Mouse (Mus musculus) intestine, embryonic 15.5 days (tissue): ENCODE data around the gene Hivep3. TPM values are rescaled to one million over a fixed set of nuclear protein-coding genes. Genes with fewer than 3 reads are reported as not detected.

Source experiments
- ATAC-seq: fragments of 200-750 bp; cut with Nextera tagmentation; 2 replicates; pipeline ENCODE4 v1.8.0; 2017; ENCODE audit warnings: moderate TSS enrichment, moderate library complexity
- H3K27ac ChIP-seq: fragments of 300-500 bp; sonication (generic); 2 replicates; pipeline ENCODE4 v1.5.1; 2015; ENCODE audit warnings: mild to moderate bottlenecking, inconsistent platforms
- H3K27me3 ChIP-seq: fragments of 300-500 bp; sonication (generic); replicated peaks from 2 replicates; pipeline ENCODE4 v1.6.1; 2015; ENCODE audit warnings: inconsistent platforms
- H3K36me3 ChIP-seq: fragments of 300-500 bp; sonication (generic); 2 replicates; pipeline ENCODE4 v1.6.1; 2015; ENCODE audit warnings: inconsistent platforms
- H3K4me1 ChIP-seq: fragments of 300-500 bp; sonication (generic); replicated peaks from 2 replicates; pipeline ENCODE4 v1.6.1; 2015; ENCODE audit warnings: inconsistent platforms
- H3K4me2 ChIP-seq: fragments of 300-500 bp; sonication (generic); replicated peaks from 2 replicates; pipeline ENCODE4 v1.6.1; 2015; ENCODE audit warnings: mild to moderate bottlenecking, inconsistent platforms
- H3K4me3 ChIP-seq: fragments of 300-500 bp; sonication (generic); replicated peaks from 2 replicates; pipeline ENCODE4 v1.5.1; 2015; ENCODE audit warnings: inconsistent platforms
- H3K9ac ChIP-seq: fragments of 300-500 bp; sonication (generic); 2 replicates; pipeline ENCODE4 v1.6.1; 2015; ENCODE audit warnings: inconsistent platforms
- H3K9me3 ChIP-seq: fragments of 300-500 bp; sonication (generic); 2 replicates; pipeline ENCODE4 v1.6.1; 2016; ENCODE audit warnings: inconsistent platforms
- WGBS: fragments of 180-500 bp; shearing (Covaris S2); methylation state at CpG from one replicate; pipeline ENCODE4 v1.1.7; 2015; 5-methylcytosine and 5-hydroxymethylcytosine counted together
- polyA plus RNA-seq: library from polyadenylated mRNA; unstranded; fragments of >200 nt; fragmentation: Nextera tagmentation; extraction: Ambion mirVana; gene quantifications from 2 replicates; pipeline ENCODE4 v1.2.1, GENCODE M21; 2015

Gene Hivep3
- polyA plus RNA-seq, 1 experiment from 2014 or later: 5.0 TPM

- H3K27ac ChIP-seq: no peak overlapping the region
- no peak for ATAC-seq
These were observed 398.0 kb downstream of the Hivep3 start for GRCm38 (mm10) chr4:120131441-120132220.

GRCm38 (mm10) chr4:120134223-120134622 is 400.6 kb downstream of the Hivep3 start:
- Histone ChIP-seq H3K4me3 (no peak overlapping the region), H3K9me3 (no peaks in the 10 kb centered on the region), H3K4me2 (no peak overlapping the region), H3K36me3 (no peaks in the 10 kb centered on the region), H3K9ac (no peak overlapping the region), H3K27ac (no peak overlapping the region), H3K27me3 (no peaks in the 10 kb centered on the region), H3K4me1 (no peaks in the 10 kb centered on the region)
- 87% methylated on average over 6 of the region's 6 CpGs for WGBS
- no peak for ATAC-seq

More at GRCm38 (mm10) chr4:120131441-120132220, 398.0 kb downstream of the Hivep3 start:
- H3K36me3 ChIP-seq: no peaks in the 10 kb centered on the region
- 80% methylated on average over 24 of the region's 24 CpGs for WGBS
- H3K4me1 ChIP-seq: no peaks in the 10 kb centered on the region
- H3K27me3 ChIP-seq: no peaks in the 10 kb centered on the region
- H3K4me3 ChIP-seq: no peak overlapping the region
- no peak overlapping the region for H3K4me2 ChIP-seq
- H3K9ac ChIP-seq: peak overlapping the region; percentile 3; the same call in 1 of the 2 replicates
- H3K9me3 ChIP-seq: no peaks in the 10 kb centered on the region

GRCm38 (mm10) chr4:120141810-120142209 is 408.2 kb downstream of the Hivep3 start:
- ATAC-seq: no peak; the same call in 1 of the 2 replicates
- no peak overlapping the region for H3K4me3 ChIP-seq
- WGBS: 76% methylated on average over 1 of the region's 1 CpGs
- no peaks in the 10 kb centered on the region for H3K9me3 ChIP-seq
- H3K4me2 ChIP-seq: no peak overlapping the region
- H3K36me3 ChIP-seq: no peaks in the 10 kb centered on the region
- no peak overlapping the region for H3K9ac ChIP-seq
- no peaks in the 10 kb centered on the region for H3K27me3 ChIP-seq
- no peaks in the 10 kb centered on the region; the same call in 1 of the 2 replicates for H3K4me1 ChIP-seq
- H3K27ac ChIP-seq: no peak overlapping the region

GRCm38 (mm10) chr4:120142905-120143304 is 409.3 kb downstream of the Hivep3 start:
- Histone ChIP-seq H3K27me3 (no peaks in the 10 kb centered on the region), H3K4me1 (no peaks in the 10 kb centered on the region; the same call in 1 of the 2 replicates), H3K27ac (no peak overlapping the region), H3K4me3 (no peak overlapping the region), H3K36me3 (no peaks in the 10 kb centered on the region), H3K9ac (no peak overlapping the region), H3K9me3 (no peaks in the 10 kb centered on the region), H3K4me2 (no peak overlapping the region)
- ATAC-seq: no peak
- 85% methylated on average over 9 of the region's 9 CpGs for WGBS

- Histone ChIP-seq H3K27me3 (no peaks in the 10 kb centered on the region), H3K4me1 (peaks cover 12% of the 10 kb centered on the region), H3K4me3 (no peak overlapping the region), H3K36me3 (no peaks in the 10 kb centered on the region), H3K4me2 (no peak overlapping the region), H3K9ac (no peak overlapping the region), H3K9me3 (no peaks in the 10 kb centered on the region), H3K27ac (no peak overlapping the region)
- WGBS: 72% methylated on average over 5 of the region's 5 CpGs
- ATAC-seq: no peak
These were observed 410.8 kb downstream of the Hivep3 start for GRCm38 (mm10) chr4:120144343-120144742.

- H3K4me2 ChIP-seq: no peak overlapping the region
- peaks cover 15% of the 10 kb centered on the region for H3K4me1 ChIP-seq
- H3K9me3 ChIP-seq: no peaks in the 10 kb centered on the region
- no peaks in the 10 kb centered on the region for H3K27me3 ChIP-seq
- no peak overlapping the region for H3K27ac ChIP-seq
- no peaks in the 10 kb centered on the region for H3K36me3 ChIP-seq
- H3K4me3 ChIP-seq: no peak overlapping the region
- H3K9ac ChIP-seq: no peak overlapping the region
- no peak for ATAC-seq
- WGBS: 57% methylated on average over 8 of the region's 8 CpGs
These were observed 412.3 kb downstream of the Hivep3 start for GRCm38 (mm10) chr4:120145931-120146330.

GRCm38 (mm10) chr4:120148291-120149141 is 414.9 kb downstream of the Hivep3 start:
- no peaks in the 10 kb centered on the region for H3K36me3 ChIP-seq
- 0 out of 2 replicates have a peak overlapping the region, but pooled peaks have one; percentile 4 for H3K9ac ChIP-seq
- H3K4me2 ChIP-seq: peak overlapping the region; percentile 65
- H3K4me3 ChIP-seq: peak overlapping the region; percentile 16; the same call in 1 of the 2 replicates
- WGBS: 4% methylated on average over 45 of the region's 45 CpGs
- H3K9me3 ChIP-seq: no peaks in the 10 kb centered on the region
- no peaks in the 10 kb centered on the region for H3K27me3 ChIP-seq
- peak; percentile 90 for ATAC-seq
- peaks cover 15% of the 10 kb centered on the region for H3K4me1 ChIP-seq
- H3K27ac ChIP-seq: peak overlapping the region; percentile 13; the same call in 1 of the 2 replicates

GRCm38 (mm10) chr4:120149142-120149524 is 415.5 kb downstream of the Hivep3 start:
- Histone ChIP-seq H3K4me2 (peak overlapping the region; percentile 65), H3K9me3 (no peaks in the 10 kb centered on the region), H3K9ac (0 out of 2 replicates have a peak overlapping the region, but pooled peaks have one; percentile 4), H3K36me3 (no peaks in the 10 kb centered on the region), H3K27ac (peak overlapping the region; percentile 13; the same call in 1 of the 2 replicates), H3K4me3 (no peak overlapping the region; the same call in 1 of the 2 replicates), H3K27me3 (no peaks in the 10 kb centered on the region), H3K4me1 (peaks cover 15% of the 10 kb centered on the region)
- ATAC-seq: peak; percentile 44
- 55% methylated on average over 3 of the region's 3 CpGs for WGBS

- Histone ChIP-seq H3K9me3 (no peaks in the 10 kb centered on the region), H3K4me3 (no peak overlapping the region), H3K36me3 (no peaks in the 10 kb centered on the region), H3K4me2 (no peak overlapping the region), H3K9ac (no peak overlapping the region), H3K27ac (no peak overlapping the region), H3K4me1 (peaks cover 15% of the 10 kb centered on the region), H3K27me3 (no peaks in the 10 kb centered on the region)
- ATAC-seq: no peak
- 55% methylated on average over 6 of the region's 6 CpGs for WGBS
These were observed 416.8 kb downstream of the Hivep3 start for GRCm38 (mm10) chr4:120150345-120150920.

- Histone ChIP-seq H3K4me1 (peaks cover 15% of the 10 kb centered on the region), H3K4me2 (no peak overlapping the region), H3K27ac (no peak overlapping the region), H3K4me3 (no peak overlapping the region), H3K27me3 (no peaks in the 10 kb centered on the region), H3K9me3 (no peaks in the 10 kb centered on the region), H3K36me3 (no peaks in the 10 kb centered on the region), H3K9ac (no peak overlapping the region)
- 72% methylated on average over 6 of the region's 6 CpGs for WGBS
- no peak for ATAC-seq
These were observed 418.3 kb downstream of the Hivep3 start for GRCm38 (mm10) chr4:120151906-120152305.

- ATAC-seq: no peak
- Histone ChIP-seq H3K9me3 (no peaks in the 10 kb centered on the region), H3K9ac (no peak overlapping the region), H3K27me3 (no peaks in the 10 kb centered on the region), H3K4me2 (no peak overlapping the region), H3K4me1 (peaks cover 15% of the 10 kb centered on the region), H3K4me3 (no peak overlapping the region), H3K36me3 (no peaks in the 10 kb centered on the region), H3K27ac (no peak overlapping the region)
- WGBS: 68% methylated on average over 4 of the region's 4 CpGs
These were observed 419.1 kb downstream of the Hivep3 start for GRCm38 (mm10) chr4:120152648-120153047.

GRCm38 (mm10) chr4:120153736-120154135 is 420.2 kb downstream of the Hivep3 start:
- ATAC-seq: no peak
- H3K9ac ChIP-seq: no peak overlapping the region
- H3K4me1 ChIP-seq: peaks cover 14% of the 10 kb centered on the region
- H3K27ac ChIP-seq: no peak overlapping the region
- no peak overlapping the region for H3K4me3 ChIP-seq
- no peaks in the 10 kb centered on the region for H3K9me3 ChIP-seq
- no peaks in the 10 kb centered on the region for H3K36me3 ChIP-seq
- no peaks in the 10 kb centered on the region for H3K27me3 ChIP-seq
- WGBS: 86% methylated on average over 3 of the region's 3 CpGs
- H3K4me2 ChIP-seq: no peak overlapping the region
